Mouse (Mus musculus): Measurements from ENCODE around the gene Ttll1. TPM values are rescaled to one million over a fixed set of nuclear protein-coding genes. Genes with fewer than 3 reads are reported as not detected.

The Ttll1 gene
- 69.8 and 79.8 TPM in 2 replicates for polyA plus RNA-seq (2015; fragmentation: Nextera tagmentation; extraction: Ambion mirVana)

- WGBS = 12% methylated on average over 41 of the region's 41 CpGs
- H3K9me3 ChIP-seq (replicated peaks) = no peaks in the 10 kb centered on the region
- peak within 1 kb of the TSS; percentile 56 for H3K4me3 ChIP-seq
- H3K36me3 ChIP-seq (ENCODE audit: poor library complexity, severe bottlenecking) = peaks cover 4% of the 10 kb centered on the region; the same call in 1 of the 2 replicates
- peak within 1 kb of the TSS; percentile 64 for H3K4me2 ChIP-seq
- H3K9ac ChIP-seq = peak within 1 kb of the TSS; percentile 73
- peaks cover 30% of the 10 kb centered on the region for H3K4me1 ChIP-seq
- H3K27ac ChIP-seq = peak within 1 kb of the TSS; percentile 83
- peak; percentile 98 for ATAC-seq
- H3K27me3 ChIP-seq = peaks cover 9% of the 10 kb centered on the region; the same call in 1 of the 2 replicates
Measured at GRCm38 (mm10) chr15:83510805-83511405, at the start of gene Ttll1. Gene Ttll1, minus strand, starts transcription at chr15:83510893.

- no peaks in the 10 kb centered on the region for H3K27me3 ChIP-seq
- ATAC-seq = peak; percentile 93
- peak overlapping the region; percentile 89 for H3K4me3 ChIP-seq
- peaks cover 30% of the 10 kb centered on the region for H3K36me3 ChIP-seq (ENCODE audit: poor library complexity, severe bottlenecking)
- peaks cover 15% of the 10 kb centered on the region for H3K4me1 ChIP-seq
- no peaks in the 10 kb centered on the region for H3K9me3 ChIP-seq (replicated peaks)
- under 1% methylated on average over 70 of the region's 74 CpGs for WGBS
- H3K4me2 ChIP-seq = peak overlapping the region; percentile 76
- peak overlapping the region; percentile 98 for H3K9ac ChIP-seq
- peak overlapping the region; percentile 95 for H3K27ac ChIP-seq
Measured at GRCm38 (mm10) chr15:83555161-83555974, 44.7 kb upstream of the Ttll1 start.

DNA sequence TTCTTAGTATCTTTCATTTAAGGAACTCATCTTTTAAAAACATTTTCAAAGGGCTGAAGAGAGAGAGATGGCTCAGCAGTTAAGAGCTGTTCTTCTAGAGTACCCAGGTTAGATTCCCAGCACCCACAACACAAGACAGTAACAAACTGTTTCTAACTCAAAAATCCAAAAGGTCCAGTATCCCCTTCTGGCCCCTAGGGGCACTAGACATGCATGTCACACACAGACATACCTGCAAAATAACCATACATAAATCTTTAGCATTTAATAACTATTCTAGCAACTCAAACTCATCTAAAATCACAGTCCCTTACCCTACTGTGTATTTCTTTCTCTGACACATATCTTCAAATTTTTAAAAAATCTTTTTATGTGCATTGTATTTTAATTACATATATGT lies 43.1 kb upstream of the Ttll1 start:
- Histone ChIP-seq H3K4me1 (peaks cover 15% of the 10 kb centered on the region), H3K9ac (no peak overlapping the region), H3K4me2 (no peak overlapping the region), H3K36me3 (ENCODE audit: poor library complexity, severe bottlenecking) (peaks cover 45% of the 10 kb centered on the region), H3K4me3 (no peak overlapping the region), H3K27me3 (no peaks in the 10 kb centered on the region), H3K9me3 (replicated peaks) (no peaks in the 10 kb centered on the region), H3K27ac (no peak overlapping the region)
- ATAC-seq = no peak

DNA sequence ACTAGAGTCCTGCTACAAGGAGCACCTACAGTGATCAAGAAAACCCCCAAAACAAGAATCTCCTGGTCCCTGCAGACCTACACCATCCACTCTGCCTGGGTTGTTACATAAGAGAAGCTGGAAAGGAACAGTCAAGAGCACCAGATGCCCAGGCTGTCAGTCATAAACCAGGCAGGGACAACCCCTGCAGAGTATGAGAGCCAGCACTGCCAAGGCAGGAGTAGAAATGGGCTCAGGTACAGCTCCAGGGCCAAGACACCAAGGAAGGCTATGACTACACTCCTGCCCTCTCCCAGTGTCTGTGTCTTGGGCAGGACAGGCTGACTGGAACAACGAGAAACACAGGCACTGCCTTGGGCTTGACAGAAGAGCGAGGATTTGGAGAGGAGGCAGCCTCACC lies 39.4 kb upstream of the Ttll1 start:
- peaks cover 10% of the 10 kb centered on the region for H3K4me1 ChIP-seq
- H3K27me3 ChIP-seq = no peaks in the 10 kb centered on the region
- H3K4me3 ChIP-seq = no peak overlapping the region
- H3K9me3 ChIP-seq (replicated peaks) = no peaks in the 10 kb centered on the region
- H3K9ac ChIP-seq = no peak overlapping the region
- WGBS = 90% methylated on average over 2 of the region's 2 CpGs
- no peak overlapping the region for H3K4me2 ChIP-seq
- H3K36me3 ChIP-seq (ENCODE audit: poor library complexity, severe bottlenecking) = peaks cover 82% of the 10 kb centered on the region
- no peak for ATAC-seq
- no peak overlapping the region for H3K27ac ChIP-seq

DNA sequence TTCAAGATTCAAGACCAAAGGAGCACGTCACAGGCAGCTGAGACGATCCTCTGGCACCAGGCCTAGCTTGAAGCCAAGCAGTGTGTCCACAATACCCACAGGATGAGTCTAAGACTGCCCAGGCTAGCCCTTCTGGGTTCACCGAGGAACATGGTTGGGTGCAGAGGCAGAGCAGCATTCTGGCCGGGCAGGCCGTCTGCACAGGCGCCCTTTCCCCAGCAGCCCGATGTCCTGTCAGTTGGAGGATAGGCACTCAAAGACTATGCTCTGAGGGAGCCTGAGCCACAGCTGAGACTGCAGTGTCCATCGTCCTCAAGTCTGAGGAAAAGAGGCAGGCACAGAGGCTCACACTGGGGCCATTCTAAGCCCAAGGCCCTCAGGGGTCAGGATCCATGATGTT lies 36.5 kb upstream of the Ttll1 start:
- Histone ChIP-seq H3K4me3 (no peak overlapping the region), H3K27me3 (no peaks in the 10 kb centered on the region), H3K4me1 (no peaks in the 10 kb centered on the region), H3K4me2 (no peak overlapping the region), H3K9ac (no peak overlapping the region), H3K36me3 (ENCODE audit: poor library complexity, severe bottlenecking) (peaks cover 71% of the 10 kb centered on the region), H3K27ac (no peak overlapping the region), H3K9me3 (replicated peaks) (no peaks in the 10 kb centered on the region)
- no peak for ATAC-seq
- WGBS = 95% methylated on average over 8 of the region's 8 CpGs

DNA sequence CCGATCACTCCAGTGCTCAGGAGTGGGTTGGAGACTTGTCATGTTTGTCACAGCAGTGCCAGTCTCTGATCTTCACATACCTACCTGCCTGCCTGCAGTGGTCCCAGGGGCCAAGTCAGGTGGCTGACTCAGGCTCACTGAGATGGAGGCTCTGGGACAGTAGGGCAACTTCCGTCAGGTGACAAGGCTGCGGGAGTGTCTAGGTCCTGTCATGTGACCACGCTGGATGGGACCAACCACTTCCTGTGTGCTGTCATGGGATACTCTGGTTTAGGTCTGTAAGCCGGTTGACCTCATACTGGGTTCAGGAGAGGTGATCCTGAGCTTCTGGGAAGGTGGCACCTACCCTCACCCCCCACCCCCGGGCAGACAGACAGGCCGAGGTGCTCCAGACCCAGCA lies 35.3 kb upstream of the Ttll1 start:
- WGBS = 97% methylated on average over 7 of the region's 7 CpGs
- Histone ChIP-seq H3K27ac (no peak overlapping the region), H3K9me3 (replicated peaks) (no peaks in the 10 kb centered on the region), H3K9ac (no peak overlapping the region), H3K4me1 (no peaks in the 10 kb centered on the region), H3K36me3 (ENCODE audit: poor library complexity, severe bottlenecking) (peaks cover 60% of the 10 kb centered on the region), H3K27me3 (no peaks in the 10 kb centered on the region), H3K4me3 (no peak overlapping the region), H3K4me2 (no peak overlapping the region)
- ATAC-seq = no peak

- H3K4me3 ChIP-seq = no peak overlapping the region
- 80% methylated on average over 9 of the region's 9 CpGs for WGBS
- H3K4me1 ChIP-seq = no peaks in the 10 kb centered on the region
- H3K27ac ChIP-seq = no peak overlapping the region
- no peaks in the 10 kb centered on the region for H3K9me3 ChIP-seq (replicated peaks)
- H3K36me3 ChIP-seq (ENCODE audit: poor library complexity, severe bottlenecking) = peaks cover 18% of the 10 kb centered on the region
- no peaks in the 10 kb centered on the region for H3K27me3 ChIP-seq
- H3K9ac ChIP-seq = no peak overlapping the region
- no peak for ATAC-seq
- H3K4me2 ChIP-seq = no peak overlapping the region
Measured at GRCm38 (mm10) chr15:83541647-83542287, 31.1 kb upstream of the Ttll1 start.

DNA sequence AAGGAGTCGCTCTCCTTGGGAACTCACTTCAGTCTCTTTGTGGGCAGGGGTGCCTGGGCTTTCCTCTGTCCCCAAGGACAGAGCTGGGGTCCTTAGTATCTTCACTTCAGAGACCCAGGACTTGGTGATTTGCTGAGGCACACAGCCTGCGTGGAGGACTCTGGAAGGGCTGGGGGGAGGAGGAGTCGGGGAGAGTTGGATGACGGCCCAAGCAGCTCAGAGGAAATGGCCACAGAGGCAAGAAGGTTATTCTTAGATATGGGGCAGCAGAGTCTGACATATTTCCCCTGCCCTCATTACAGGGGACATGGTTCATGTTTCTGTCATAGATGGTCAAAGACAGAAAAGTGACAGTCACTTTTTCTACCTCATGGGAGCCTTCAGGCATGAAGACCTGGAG lies 29.2 kb upstream of the Ttll1 start:
- no peak for ATAC-seq
- 73% methylated on average over 4 of the region's 4 CpGs for WGBS
- H3K4me3 ChIP-seq = no peak overlapping the region
- no peaks in the 10 kb centered on the region for H3K4me1 ChIP-seq
- H3K9ac ChIP-seq = no peak overlapping the region
- no peak overlapping the region for H3K4me2 ChIP-seq
- no peaks in the 10 kb centered on the region for H3K36me3 ChIP-seq (ENCODE audit: poor library complexity, severe bottlenecking)
- H3K27ac ChIP-seq = no peak overlapping the region
- H3K27me3 ChIP-seq = no peaks in the 10 kb centered on the region
- no peaks in the 10 kb centered on the region for H3K9me3 ChIP-seq (replicated peaks)

DNA sequence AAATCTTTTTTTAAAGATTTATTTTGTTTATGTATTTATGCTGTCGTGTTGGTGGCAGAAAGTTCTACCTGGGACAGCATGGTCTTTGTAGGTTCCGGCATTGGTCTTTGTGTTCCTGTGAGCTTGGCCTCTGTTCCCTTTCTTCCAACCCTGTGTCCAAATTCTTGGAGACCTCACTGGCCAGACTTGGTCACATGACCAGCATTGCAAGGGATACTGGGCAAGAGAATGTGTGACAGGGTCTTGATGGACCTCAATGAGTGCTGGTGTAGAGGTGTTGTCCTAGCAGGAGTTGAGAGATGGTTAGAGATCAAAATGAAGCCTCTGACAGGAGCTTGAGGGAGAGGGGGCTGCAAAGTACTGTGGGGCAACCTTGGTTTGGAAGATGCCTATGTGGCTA lies 28.2 kb upstream of the Ttll1 start:
- Histone ChIP-seq H3K36me3 (ENCODE audit: poor library complexity, severe bottlenecking) (no peaks in the 10 kb centered on the region), H3K4me2 (no peak overlapping the region), H3K27ac (no peak overlapping the region), H3K27me3 (no peaks in the 10 kb centered on the region), H3K9ac (no peak overlapping the region), H3K4me3 (no peak overlapping the region), H3K4me1 (no peaks in the 10 kb centered on the region), H3K9me3 (replicated peaks) (no peaks in the 10 kb centered on the region)
- 93% methylated on average over 2 of the region's 2 CpGs for WGBS
- no peak for ATAC-seq

- H3K36me3 ChIP-seq (ENCODE audit: poor library complexity, severe bottlenecking) = no peaks in the 10 kb centered on the region
- WGBS = 88% methylated on average over 6 of the region's 6 CpGs
- H3K9me3 ChIP-seq (replicated peaks) = no peaks in the 10 kb centered on the region
- ATAC-seq = no peak
- no peaks in the 10 kb centered on the region for H3K27me3 ChIP-seq
- no peak overlapping the region for H3K27ac ChIP-seq
- H3K9ac ChIP-seq = no peak overlapping the region
- H3K4me2 ChIP-seq = no peak overlapping the region
- no peak overlapping the region for H3K4me3 ChIP-seq
- H3K4me1 ChIP-seq = no peaks in the 10 kb centered on the region
Measured at GRCm38 (mm10) chr15:83535890-83536231, 25.2 kb upstream of the Ttll1 start.

- H3K27ac ChIP-seq = no peak overlapping the region
- ATAC-seq = no peak
- H3K27me3 ChIP-seq = no peaks in the 10 kb centered on the region
- no peaks in the 10 kb centered on the region for H3K4me1 ChIP-seq
- H3K36me3 ChIP-seq (ENCODE audit: poor library complexity, severe bottlenecking) = no peaks in the 10 kb centered on the region
- no peak overlapping the region for H3K4me2 ChIP-seq
- H3K9ac ChIP-seq = no peak overlapping the region
- no peak overlapping the region for H3K4me3 ChIP-seq
- WGBS = 80% methylated on average over 17 of the region's 17 CpGs
- no peaks in the 10 kb centered on the region for H3K9me3 ChIP-seq (replicated peaks)
Measured at GRCm38 (mm10) chr15:83534960-83535889, 24.5 kb upstream of the Ttll1 start.

All from forebrain, embryonic 13.5 days (tissue).